Mouse (Mus musculus): Measurements from ENCODE around the gene Cct8l1. TPM values are rescaled to one million over a fixed set of nuclear protein-coding genes. Genes with fewer than 3 reads are reported as not detected.

Gene Cct8l1
- total RNA-seq, 2 experiments from 2014 or later = 0.40 to 0.43 TPM

- DNase-seq = no peak
Observed at GRCm38 (mm10) chr5:25530629-25531028, 14.8 kb downstream of the Cct8l1 start.

GRCm38 (mm10) chr5:25532256-25533147 is 16.6 kb downstream of the Cct8l1 start:
- no peak for DNase-seq

- no peak for DNase-seq
Observed at GRCm38 (mm10) chr5:25533298-25533697, 17.4 kb downstream of the Cct8l1 start.

GRCm38 (mm10) chr5:25535566-25535965 is 19.7 kb downstream of the Cct8l1 start:
- no peak for DNase-seq

- DNase-seq = no peak
Observed at GRCm38 (mm10) chr5:25536451-25536850, 20.6 kb downstream of the Cct8l1 start.

GRCm38 (mm10) chr5:25536921-25537409 is 21.1 kb downstream of the Cct8l1 start:
- no peak for DNase-seq

- DNase-seq = no peak
Observed at GRCm38 (mm10) chr5:25540412-25540811, 24.5 kb downstream of the Cct8l1 start.

- no peak for DNase-seq
Observed at GRCm38 (mm10) chr5:25540921-25541320, 25.1 kb downstream of the Cct8l1 start.

GRCm38 (mm10) chr5:25541661-25542060 is 25.8 kb downstream of the Cct8l1 start:
- DNase-seq = no peak

- no peak for DNase-seq
Observed at GRCm38 (mm10) chr5:25544061-25544460, 28.2 kb downstream of the Cct8l1 start.

GRCm38 (mm10) chr5:25544566-25544965 is 28.7 kb downstream of the Cct8l1 start:
- DNase-seq = no peak

- DNase-seq = no peak
Observed at GRCm38 (mm10) chr5:25546912-25547311, 31.0 kb downstream of the Cct8l1 start.

GRCm38 (mm10) chr5:25550912-25551311 is 35.0 kb downstream of the Cct8l1 start:
- no peak for DNase-seq

- no peak for DNase-seq
Observed at GRCm38 (mm10) chr5:25554210-25554609, 38.3 kb downstream of the Cct8l1 start.

- no peak for DNase-seq
Observed at GRCm38 (mm10) chr5:25554689-25555088, 38.8 kb downstream of the Cct8l1 start.

- no peak for DNase-seq
Observed at GRCm38 (mm10) chr5:25555684-25556083, 39.8 kb downstream of the Cct8l1 start.

- DNase-seq = no peak
Observed at GRCm38 (mm10) chr5:25556363-25556762, 40.5 kb downstream of the Cct8l1 start.

Other genes with a start within 250 kb of the Cct8l1 start
- 10 to 100 TPM; 81.1 to 95.7 TPM for gene Kmt2c, start 17.3 kb upstream of the Cct8l1 start, total RNA-seq (2021)
- 1 to 10 TPM; 5.2 to 6.8 TPM for gene Xrcc2, start 189.8 kb downstream of the Cct8l1 start, total RNA-seq (2021)
- 100 to 1,000 TPM; 133 to 143 TPM for gene Actr3b, start 243.9 kb downstream of the Cct8l1 start, total RNA-seq (2021)